Mouse (Mus musculus): Measurements from ENCODE around the gene Cdca8.

GRCm38 (mm10) chr4:124972316-124972715, 33.2 kb upstream of the Cdca8 start:
- no peak for TF ChIP-seq GATA1 (IDR thresholded peaks at IDR 0.05; ENCODE audit: borderline replicate concordance, low read length)
- no peak for TF ChIP-seq FLI1 (IDR thresholded peaks at IDR 0.05; ENCODE audit: low read length)

Data from megakaryocyte, embryonic 14.5 days (primary cell).